Mouse (Mus musculus): ENCODE data around the gene Eci1.

DNA sequence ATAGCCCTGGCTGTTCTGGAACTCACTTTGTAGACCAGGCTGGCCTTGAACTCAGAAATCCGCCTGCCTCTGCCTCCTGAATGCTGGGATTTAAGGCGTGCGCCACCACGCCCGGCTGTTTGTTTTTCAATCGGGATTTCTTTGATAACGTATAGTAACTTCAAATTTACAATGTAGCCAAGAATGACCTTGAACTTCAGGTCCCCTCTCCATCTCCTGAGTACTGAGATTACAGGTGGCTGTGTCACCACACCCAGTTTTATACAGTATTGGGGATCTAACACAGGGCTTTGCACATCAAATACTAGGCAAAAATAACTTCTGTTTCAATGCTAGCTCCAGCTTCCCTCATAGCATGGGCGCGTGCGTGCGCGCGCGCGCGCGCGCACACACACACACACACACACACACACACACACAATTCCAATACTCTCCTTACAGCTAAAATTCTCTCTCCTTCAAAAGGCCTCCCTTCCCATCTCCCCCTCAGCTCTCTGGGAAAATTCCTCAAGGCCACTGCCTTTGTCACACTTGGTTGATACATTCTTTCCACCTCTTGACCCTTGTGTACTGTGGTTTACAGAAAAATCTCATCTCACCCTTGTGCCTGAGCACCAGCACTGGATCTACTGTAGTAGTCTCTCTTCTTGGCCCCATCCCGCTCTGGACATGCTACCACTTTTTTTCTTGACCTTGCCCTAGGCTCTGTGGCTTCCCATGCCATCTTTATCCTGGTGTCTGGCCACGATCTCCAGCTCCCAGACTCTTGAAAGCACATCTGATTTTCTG, 54.8 kb downstream of the Eci1 start:
- TF ChIP-seq POLR2A (IDR thresholded peaks at IDR 0.05; ENCODE audit: insufficient read length, low read depth) (no peak), MAX (IDR thresholded peaks at IDR 0.05; ENCODE audit: low read depth) (no peak), CEBPB (IDR thresholded peaks at IDR 0.05; ENCODE audit: insufficient read depth, poor library complexity, severe bottlenecking) (no peak), TCF12 (IDR thresholded peaks at IDR 0.05; ENCODE audit: insufficient read depth, poor library complexity, severe bottlenecking) (no peak), E2F4 (IDR thresholded peaks at IDR 0.05; ENCODE audit: insufficient read depth) (no peak)
